Mouse (Mus musculus) megakaryocyte, adult 5-6 weeks (primary cell): ENCODE data around the gene Myo3b. TPM values are rescaled to one million over a fixed set of nuclear protein-coding genes. Genes with fewer than 3 reads are reported as not detected.
"Not testable (repeated sequence)": the region's sequence is repeated elsewhere in the genome, so short reads cannot be mapped to it uniquely, and the experiment has no call there.

ENCODE experiments used
- ATAC-seq: 2 replicates; pipeline ENCODE4 v1.8.0; 2016; ENCODE audit warnings: mild to moderate bottlenecking, inconsistent platforms; ENCODE audit not compliant: poor library complexity, severe bottlenecking
- total RNA-seq, 2 experiments: library from RNA; stranded (forward) in 1 of 2; stranded (reverse) in 1 of 2; fragments of 153-499, 151-499 nt in 1 of 2; fragments of 221-1000, 200-1000 nt in 1 of 2; gene quantifications; 2 replicates each; pipeline versions ENCODE4 v1.2.3 to v1.2.4; 2015 to 2017

The Myo3b gene
- 0.05 TPM in 1 of 2 replicates, not detected in the other for total RNA-seq (2015)
- total RNA-seq (2017), result 0.07 TPM in 1 of 2 replicates, not detected in the other

GRCm38 (mm10) chr2:70038752-70039151 lies at the start of gene Myo3b:
Gene Myo3b (plus strand): TSS chr2:70039126.
- no peak for ATAC-seq

- ATAC-seq, result no peak
Measured at GRCm38 (mm10) chr2:69989224-69989623, 49.7 kb upstream of the Myo3b start.

- ATAC-seq, result no peak
Measured at GRCm38 (mm10) chr2:69990647-69991046, 48.3 kb upstream of the Myo3b start.

GRCm38 (mm10) chr2:69994082-69994736 lies 44.7 kb upstream of the Myo3b start:
- ATAC-seq, result not testable (repeated sequence)

GRCm38 (mm10) chr2:69994779-69995178 lies 44.1 kb upstream of the Myo3b start:
- no peak for ATAC-seq

GRCm38 (mm10) chr2:69999097-69999770 lies 39.7 kb upstream of the Myo3b start:
- ATAC-seq, result no peak

GRCm38 (mm10) chr2:70000316-70000715 lies 38.6 kb upstream of the Myo3b start:
- no peak for ATAC-seq

GRCm38 (mm10) chr2:70006492-70006891 lies 32.4 kb upstream of the Myo3b start:
- no peak for ATAC-seq

- no peak for ATAC-seq
Measured at GRCm38 (mm10) chr2:70012941-70013340, 26.0 kb upstream of the Myo3b start.

- no peak for ATAC-seq
Measured at GRCm38 (mm10) chr2:70018236-70018635, 20.7 kb upstream of the Myo3b start.

GRCm38 (mm10) chr2:70024454-70024853 lies 14.5 kb upstream of the Myo3b start:
- no peak for ATAC-seq

GRCm38 (mm10) chr2:70025711-70026110 lies 13.2 kb upstream of the Myo3b start:
- no peak for ATAC-seq

GRCm38 (mm10) chr2:70031472-70031871 lies 7.5 kb upstream of the Myo3b start:
- ATAC-seq, result no peak

GRCm38 (mm10) chr2:70034895-70035294 lies 4.0 kb upstream of the Myo3b start:
- no peak for ATAC-seq

- no peak for ATAC-seq
Measured at GRCm38 (mm10) chr2:70035358-70035757, 3.6 kb upstream of the Myo3b start.

- peak; percentile 64 for ATAC-seq
Measured at GRCm38 (mm10) chr2:70037221-70037620, 1.7 kb upstream of the Myo3b start.

GRCm38 (mm10) chr2:70044466-70044865 lies 5.5 kb downstream of the Myo3b start:
- no peak for ATAC-seq

GRCm38 (mm10) chr2:70047868-70048267 lies 8.9 kb downstream of the Myo3b start:
- peak; percentile 52 for ATAC-seq

GRCm38 (mm10) chr2:70053803-70054202 lies 14.9 kb downstream of the Myo3b start:
- no peak for ATAC-seq

GRCm38 (mm10) chr2:70058201-70058600 lies 19.3 kb downstream of the Myo3b start:
- ATAC-seq, result no peak

- ATAC-seq, result no peak
Measured at GRCm38 (mm10) chr2:70060359-70061345, 21.7 kb downstream of the Myo3b start.
